Mouse (Mus musculus) spleen, postnatal 36 days (tissue): ENCODE results near the gene Vcan.

Experiments used
- DNase-seq, 2 experiments: peaks; one replicate each; pipeline ENCODE4 v3.0.0; 2022; ENCODE audit warnings: low spot score in 2 of 2, mixed read lengths in 1 of 2

The Vcan gene

DNA sequence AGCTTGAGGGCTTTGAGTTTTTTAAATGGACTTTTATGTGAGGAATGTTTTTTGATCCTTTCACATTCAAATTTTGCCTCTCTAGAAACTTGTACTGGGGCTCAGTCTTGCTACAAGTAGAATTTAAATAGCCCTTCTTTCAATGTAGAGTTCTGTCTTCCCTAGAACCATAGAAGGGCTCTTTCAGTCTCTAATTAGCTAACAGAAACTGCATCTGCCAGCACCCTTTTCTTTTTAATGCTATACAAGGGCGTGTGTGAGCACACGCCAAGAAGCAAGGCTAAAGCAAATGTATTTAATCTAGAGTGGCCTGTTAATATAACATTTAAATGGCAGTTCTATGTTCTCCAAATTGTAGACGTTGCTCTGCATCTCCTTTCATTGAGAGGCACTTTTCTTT, 134.9 kb downstream of the Vcan start:
- DNase-seq = no peak
